Mouse (Mus musculus) liver, embryonic 15.5 days (tissue): ENCODE data around the gene Rangrf. TPM values are rescaled to one million over a fixed set of nuclear protein-coding genes. Genes with fewer than 3 reads are reported as not detected.
"Not testable (repeated sequence)": the region's sequence is repeated elsewhere in the genome, so short reads cannot be mapped to it uniquely, and the experiment has no call there.

Experiments
- ATAC-seq: fragments of 200-750 bp; cut with Nextera tagmentation; 2 replicates; pipeline ENCODE4 v1.8.0; 2017; ENCODE audit warnings: moderate number of reproducible peaks, mild to moderate bottlenecking, moderate library complexity; ENCODE audit not compliant: insufficient read depth
- H3K27ac ChIP-seq: fragments of 300-500 bp; sonication (generic); replicated peaks from 2 replicates; pipeline ENCODE4 v1.5.1; 2015; ENCODE audit warnings: mild to moderate bottlenecking, inconsistent platforms
- H3K27me3 ChIP-seq: fragments of 300-500 bp; sonication (generic); 2 replicates; pipeline ENCODE4 v1.6.1; 2015; ENCODE audit warnings: mild to moderate bottlenecking, inconsistent platforms
- H3K36me3 ChIP-seq: fragments of 300-500 bp; sonication (generic); replicated peaks from 2 replicates; pipeline ENCODE4 v1.6.1; 2015; ENCODE audit warnings: moderate library complexity, mild to moderate bottlenecking, inconsistent platforms
- H3K4me1 ChIP-seq: fragments of 300-500 bp; sonication (generic); replicated peaks from 2 replicates; pipeline ENCODE4 v1.6.1; 2015; ENCODE audit warnings: inconsistent platforms
- H3K4me2 ChIP-seq: fragments of 300-500 bp; sonication (generic); 2 replicates; pipeline ENCODE4 v1.6.1; 2015; ENCODE audit warnings: moderate library complexity, mild to moderate bottlenecking, inconsistent platforms
- H3K4me3 ChIP-seq: fragments of 300-500 bp; sonication (generic); replicated peaks from 2 replicates; pipeline ENCODE4 v1.5.1; 2015; ENCODE audit warnings: mild to moderate bottlenecking, inconsistent platforms
- H3K9ac ChIP-seq: fragments of 300-500 bp; sonication (generic); 2 replicates; pipeline ENCODE4 v1.6.1; 2015; ENCODE audit warnings: moderate library complexity, mild to moderate bottlenecking, inconsistent platforms
- H3K9me3 ChIP-seq: fragments of 300-500 bp; sonication (generic); replicated peaks from 2 replicates; pipeline ENCODE4 v1.6.1; 2016; ENCODE audit warnings: inconsistent platforms
- WGBS: fragments of 180-500 bp; shearing (Covaris S2); methylation state at CpG from one replicate; pipeline ENCODE4 v1.1.7; 2015; ENCODE audit warnings: mixed read lengths; ENCODE audit not compliant: insufficient replicate concordance; 5-methylcytosine and 5-hydroxymethylcytosine counted together
- polyA plus RNA-seq: library from polyadenylated mRNA; unstranded; fragments of >200 nt; fragmentation: Nextera tagmentation; extraction: Ambion mirVana; gene quantifications from 2 replicates; pipeline ENCODE4 v1.2.1, GENCODE M21; 2015

Rangrf gene
- polyA plus RNA-seq, 1 experiment from 2014 or later, result 22.4 TPM

GRCm38 (mm10) chr11:68942731-68943130 is 32.3 kb downstream of the Rangrf start:
- Histone ChIP-seq H3K9me3 (no peaks in the 10 kb centered on the region), H3K27ac (no peak overlapping the region), H3K4me3 (no peak overlapping the region), H3K27me3 (peaks cover 14% of the 10 kb centered on the region; the same call in 1 of the 2 replicates), H3K9ac (no peak overlapping the region), H3K4me1 (peaks cover 17% of the 10 kb centered on the region), H3K36me3 (no peaks in the 10 kb centered on the region), H3K4me2 (no peak overlapping the region)
- WGBS, result 62% methylated on average over 8 of the region's 8 CpGs
- ATAC-seq, result no peak

GRCm38 (mm10) chr11:68940516-68940915 is 34.5 kb downstream of the Rangrf start:
- peak overlapping the region; percentile 66 for H3K4me2 ChIP-seq
- H3K36me3 ChIP-seq, result no peaks in the 10 kb centered on the region
- H3K9ac ChIP-seq, result no peak overlapping the region
- no peaks in the 10 kb centered on the region for H3K9me3 ChIP-seq
- peaks cover 17% of the 10 kb centered on the region for H3K4me1 ChIP-seq
- H3K27ac ChIP-seq, result no peak overlapping the region
- H3K27me3 ChIP-seq, result 0 out of 2 replicates have a peak, but pooled peaks cover 3% of the 10 kb centered on the region
- no peak overlapping the region for H3K4me3 ChIP-seq
- ATAC-seq, result no peak
- 56% methylated on average over 4 of the region's 4 CpGs for WGBS

GRCm38 (mm10) chr11:68939451-68940304 is 35.3 kb downstream of the Rangrf start:
- Histone ChIP-seq H3K4me1 (peaks cover 17% of the 10 kb centered on the region), H3K4me3 (peak overlapping the region; percentile 50), H3K9ac (peak overlapping the region; percentile 34; the same call in 1 of the 2 replicates), H3K4me2 (peak overlapping the region; percentile 66), H3K9me3 (no peaks in the 10 kb centered on the region), H3K36me3 (no peaks in the 10 kb centered on the region), H3K27me3 (0 out of 2 replicates have a peak, but pooled peaks cover under 1% of the 10 kb centered on the region), H3K27ac (no peak overlapping the region)
- ATAC-seq, result peak; percentile 97
- WGBS, result 3% methylated on average over 16 of the region's 16 CpGs

GRCm38 (mm10) chr11:68936951-68937350 is 38.0 kb downstream of the Rangrf start:
- H3K27me3 ChIP-seq, H3K4me3 ChIP-seq, H3K4me2 ChIP-seq, H3K27ac ChIP-seq, ATAC-seq, H3K9me3 ChIP-seq, H3K9ac ChIP-seq, H3K36me3 ChIP-seq: not testable (repeated sequence)
- WGBS, result 78% methylated on average over 4 of the region's 4 CpGs
- peaks cover 17% of the 10 kb centered on the region for H3K4me1 ChIP-seq

- 64% methylated on average over 5 of the region's 5 CpGs for WGBS
- Histone ChIP-seq H3K4me3 (no peak overlapping the region), H3K9ac (no peak overlapping the region), H3K4me1 (no peaks in the 10 kb centered on the region; the same call in 1 of the 2 replicates), H3K36me3 (no peaks in the 10 kb centered on the region), H3K27ac (no peak overlapping the region), H3K9me3 (no peaks in the 10 kb centered on the region), H3K4me2 (no peak overlapping the region), H3K27me3 (peaks cover 7% of the 10 kb centered on the region; the same call in 1 of the 2 replicates)
- ATAC-seq, result no peak
Measured at GRCm38 (mm10) chr11:68933885-68934507, 41.0 kb downstream of the Rangrf start.

- Histone ChIP-seq H3K36me3 (no peaks in the 10 kb centered on the region), H3K4me3 (no peak overlapping the region), H3K27ac (no peak overlapping the region), H3K4me2 (no peak overlapping the region), H3K9ac (no peak overlapping the region), H3K4me1 (no peaks in the 10 kb centered on the region), H3K9me3 (no peaks in the 10 kb centered on the region), H3K27me3 (peaks cover 7% of the 10 kb centered on the region; the same call in 1 of the 2 replicates)
- 51% methylated on average over 6 of the region's 6 CpGs for WGBS
- no peak for ATAC-seq
Measured at GRCm38 (mm10) chr11:68929947-68930346, 45.0 kb downstream of the Rangrf start.

GRCm38 (mm10) chr11:68926981-68927380 is 48.0 kb downstream of the Rangrf start, which contains the start of gene Odf4:
TSS of gene Odf4 (minus strand) at chr11:68927081.
- Histone ChIP-seq H3K4me3 (no peak within 1 kb of the TSS), H3K27me3 (peaks cover 24% of the 10 kb centered on the region; the same call in 1 of the 2 replicates), H3K36me3 (no peaks in the 10 kb centered on the region), H3K4me1 (no peaks in the 10 kb centered on the region), H3K4me2 (no peak within 1 kb of the TSS), H3K27ac (no peak within 1 kb of the TSS), H3K9ac (no peak within 1 kb of the TSS), H3K9me3 (no peaks in the 10 kb centered on the region)
- ATAC-seq, result no peak
- 61% methylated on average over 3 of the region's 3 CpGs for WGBS

- Histone ChIP-seq H3K27ac (no peak overlapping the region), H3K9ac (no peak overlapping the region), H3K27me3 (peaks cover 26% of the 10 kb centered on the region; the same call in 1 of the 2 replicates), H3K4me2 (no peak overlapping the region), H3K36me3 (no peaks in the 10 kb centered on the region), H3K4me1 (no peaks in the 10 kb centered on the region), H3K9me3 (no peaks in the 10 kb centered on the region), H3K4me3 (no peak overlapping the region)
- WGBS, result 48% methylated on average over 2 of the region's 2 CpGs
- ATAC-seq, result no peak
Measured at GRCm38 (mm10) chr11:68924749-68925148, 50.2 kb downstream of the Rangrf start.

GRCm38 (mm10) chr11:68923191-68923590 is 51.8 kb downstream of the Rangrf start:
- Histone ChIP-seq H3K27ac (no peak overlapping the region), H3K36me3 (no peaks in the 10 kb centered on the region), H3K9me3 (no peaks in the 10 kb centered on the region), H3K27me3 (peaks cover 26% of the 10 kb centered on the region; the same call in 1 of the 2 replicates), H3K4me3 (no peak overlapping the region), H3K4me1 (no peaks in the 10 kb centered on the region), H3K4me2 (no peak overlapping the region), H3K9ac (no peak overlapping the region)
- no peak for ATAC-seq
- 58% methylated on average over 3 of the region's 3 CpGs for WGBS
